Mouse (Mus musculus) lung, embryonic 14.5 days (tissue): ENCODE data around the gene Rab3il1. TPM values are rescaled to one million over a fixed set of nuclear protein-coding genes. Genes with fewer than 3 reads are reported as not detected.

Experiments
- ATAC-seq: fragments of 200-750 bp; cut with Nextera tagmentation; 2 replicates; pipeline ENCODE4 v1.8.0; 2017; ENCODE audit warnings: mild to moderate bottlenecking, moderate TSS enrichment, moderate library complexity; ENCODE audit not compliant: insufficient read depth
- DNase-seq: peaks from one replicate; pipeline ENCODE4 v3.0.0-alpha.2; 2015
- H3K27ac ChIP-seq: fragments of 300-500 bp; sonication (generic); 2 replicates; pipeline ENCODE4 v1.5.1; 2014; ENCODE audit warnings: low read depth, mild to moderate bottlenecking, moderate library complexity
- H3K27me3 ChIP-seq: fragments of 300-500 bp; sonication (generic); 2 replicates; pipeline ENCODE4 v1.6.1; 2014; ENCODE audit warnings: low read length, control low read depth; ENCODE audit not compliant: insufficient read depth
- H3K36me3 ChIP-seq: fragments of 300-500 bp; sonication (generic); 2 replicates; pipeline ENCODE4 v1.6.1; 2014; ENCODE audit warnings: control low read depth; ENCODE audit not compliant: insufficient read depth
- H3K4me1 ChIP-seq: fragments of 300-500 bp; sonication (generic); 2 replicates; pipeline ENCODE4 v1.6.1; 2014; ENCODE audit warnings: antibody characterized with exemption, control low read depth; ENCODE audit not compliant: insufficient read depth
- H3K4me2 ChIP-seq: fragments of 300-500 bp; sonication (generic); 2 replicates; pipeline ENCODE4 v1.6.1; 2014; ENCODE audit warnings: mild to moderate bottlenecking
- H3K4me3 ChIP-seq: fragments of 300-500 bp; sonication (generic); 2 replicates; pipeline ENCODE4 v1.5.1; 2014; ENCODE audit warnings: low read depth, low read length
- H3K9ac ChIP-seq: fragments of 300-500 bp; sonication (generic); 2 replicates; pipeline ENCODE4 v1.6.1; 2014
- H3K9me3 ChIP-seq: fragments of 300-500 bp; sonication (generic); 2 replicates; pipeline ENCODE4 v1.6.1; 2016; ENCODE audit warnings: low read depth, low read length, control low read depth
- CTCF ChIP-seq: IDR thresholded peaks from 2 replicates; pipeline ENCODE4 v1.5.1; 2016; ENCODE audit warnings: antibody characterized with exemption, low read depth
- WGBS: fragments of 180-500 bp; shearing (Covaris S2); extraction: QIAGEN DNeasy Blood & Tissue Kit; methylation state at CpG from one replicate; pipeline ENCODE4 v1.1.7; 2014; 5-methylcytosine and 5-hydroxymethylcytosine counted together
- polyA plus RNA-seq: library from polyadenylated mRNA; unstranded; fragments of >200 nt; fragmentation: Nextera tagmentation; extraction: Ambion mirVana; gene quantifications from 2 replicates; pipeline ENCODE4 v1.2.1, GENCODE M21; 2014

Rab3il1 gene
- polyA plus RNA-seq, 1 experiment from 2014 or later: 34.0 TPM

DNA sequence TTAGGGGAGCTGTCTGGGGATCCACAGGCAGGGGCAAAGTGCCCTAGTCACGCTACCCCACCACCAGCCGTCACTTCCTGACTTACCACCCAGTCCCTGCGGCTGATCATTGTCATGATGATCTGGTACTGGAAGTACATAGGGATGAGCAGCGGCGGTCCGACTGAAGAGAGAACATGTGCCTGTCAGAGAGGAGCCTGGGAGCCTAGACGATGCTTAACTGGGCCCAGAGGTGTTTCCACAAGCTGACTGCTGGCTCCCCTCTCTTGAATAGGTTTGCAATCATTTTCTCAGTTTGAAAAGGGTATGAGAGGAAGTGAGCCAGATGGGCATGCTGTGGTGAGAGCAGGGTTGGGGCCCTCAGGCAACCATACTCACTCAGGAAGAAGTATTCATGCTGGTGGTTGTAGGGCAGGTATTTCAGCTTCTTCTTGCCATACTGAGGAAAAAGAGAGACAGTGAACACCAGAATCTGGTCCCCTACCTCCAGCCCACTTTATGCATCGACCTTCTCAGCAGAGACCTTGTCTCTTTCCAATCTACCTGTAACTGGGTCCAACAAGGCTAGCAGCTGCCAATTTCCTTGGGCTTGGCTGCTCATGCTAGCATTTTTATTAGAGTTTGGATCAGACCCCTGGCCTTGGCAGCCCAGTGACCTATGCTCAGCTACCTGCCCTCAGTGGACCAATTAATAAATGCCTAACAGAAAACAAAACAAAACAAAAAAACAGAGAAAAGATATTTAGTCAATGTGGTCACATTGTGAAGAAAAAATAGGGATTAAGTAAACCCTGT, 68.9 kb downstream of the Rab3il1 start:
- Histone ChIP-seq H3K9ac (no peak overlapping the region), H3K4me3 (no peak overlapping the region), H3K27ac (no peak overlapping the region), H3K36me3 (peaks cover 98% of the 10 kb centered on the region), H3K9me3 (no peaks in the 10 kb centered on the region), H3K27me3 (no peaks in the 10 kb centered on the region), H3K4me2 (no peak overlapping the region), H3K4me1 (no peaks in the 10 kb centered on the region)
- DNase-seq: no peak
- WGBS: 94% methylated on average over 8 of the region's 8 CpGs
- no peak for ATAC-seq
- no peak for TF ChIP-seq CTCF

GRCm38 (mm10) chr19:10071166-10071565, 69.7 kb downstream of the Rab3il1 start:
- ATAC-seq (no peak), DNase-seq (no peak)
- Histone ChIP-seq H3K27ac (no peak overlapping the region), H3K27me3 (no peaks in the 10 kb centered on the region), H3K9ac (no peak overlapping the region), H3K36me3 (peaks cover 98% of the 10 kb centered on the region), H3K4me1 (no peaks in the 10 kb centered on the region), H3K4me3 (no peak overlapping the region), H3K4me2 (no peak overlapping the region), H3K9me3 (no peaks in the 10 kb centered on the region)
- 88% methylated on average over 5 of the region's 5 CpGs for whole genome bisulfite sequencing
- no peak for TF ChIP-seq CTCF

- Histone ChIP-seq H3K36me3 (peaks cover 98% of the 10 kb centered on the region), H3K27ac (no peak overlapping the region), H3K9me3 (no peaks in the 10 kb centered on the region), H3K4me3 (no peak overlapping the region), H3K27me3 (no peaks in the 10 kb centered on the region), H3K4me2 (no peak overlapping the region), H3K4me1 (no peaks in the 10 kb centered on the region), H3K9ac (no peak overlapping the region)
- ATAC-seq: no peak
- WGBS: 84% methylated on average over 4 of the region's 4 CpGs
- no peak for TF ChIP-seq CTCF
- DNase-seq: no peak
These were observed 70.4 kb downstream of the Rab3il1 start for GRCm38 (mm10) chr19:10071892-10072291.

DNA sequence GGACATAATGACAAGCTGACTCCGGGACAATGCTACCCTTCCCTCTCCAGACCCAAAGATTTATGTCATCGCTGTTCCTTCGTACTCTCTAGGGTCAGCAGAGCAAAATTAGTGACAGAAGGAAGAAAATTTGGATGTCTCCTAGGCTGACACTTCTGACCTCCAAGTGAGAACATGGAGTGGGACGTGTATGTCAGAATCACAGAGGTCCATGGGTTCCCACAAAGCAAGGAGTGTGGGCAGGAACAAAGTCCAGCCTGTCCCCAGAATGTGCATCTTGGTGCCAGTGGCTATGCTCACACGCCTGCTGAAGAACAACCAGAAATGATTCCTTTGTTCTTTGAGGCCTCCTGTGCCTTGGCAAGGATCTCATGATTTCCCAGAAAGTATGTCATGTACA, 71.7 kb downstream of the Rab3il1 start:
- Histone ChIP-seq H3K4me1 (no peaks in the 10 kb centered on the region), H3K4me3 (no peak overlapping the region), H3K27me3 (no peaks in the 10 kb centered on the region), H3K27ac (no peak overlapping the region), H3K9ac (no peak overlapping the region), H3K4me2 (no peak overlapping the region), H3K36me3 (peaks cover 98% of the 10 kb centered on the region), H3K9me3 (no peaks in the 10 kb centered on the region)
- ATAC-seq (no peak), DNase-seq (no peak)
- TF ChIP-seq CTCF: no peak
- 83% methylated on average over 5 of the region's 5 CpGs for WGBS

- H3K27ac ChIP-seq: no peak overlapping the region
- H3K36me3 ChIP-seq: peaks cover 100% of the 10 kb centered on the region
- H3K27me3 ChIP-seq: no peaks in the 10 kb centered on the region
- no peak for DNase-seq
- no peak overlapping the region for H3K4me3 ChIP-seq
- H3K4me2 ChIP-seq: no peak overlapping the region
- no peaks in the 10 kb centered on the region for H3K4me1 ChIP-seq
- ATAC-seq: no peak
- TF ChIP-seq CTCF: no peak
- WGBS: 70% methylated on average over 6 of the region's 6 CpGs
- no peak overlapping the region for H3K9ac ChIP-seq
- no peaks in the 10 kb centered on the region for H3K9me3 ChIP-seq
These were observed 76.9 kb downstream of the Rab3il1 start for GRCm38 (mm10) chr19:10078392-10078791.

- Histone ChIP-seq H3K4me3 (no peak overlapping the region), H3K36me3 (peaks cover 100% of the 10 kb centered on the region), H3K27me3 (no peaks in the 10 kb centered on the region), H3K9me3 (no peaks in the 10 kb centered on the region), H3K27ac (no peak overlapping the region), H3K9ac (no peak overlapping the region), H3K4me1 (no peaks in the 10 kb centered on the region), H3K4me2 (no peak overlapping the region)
- 96% methylated on average over 7 of the region's 7 CpGs for WGBS
- ATAC-seq: no peak
- TF ChIP-seq CTCF: no peak
- DNase-seq: no peak
These were observed 78.9 kb downstream of the Rab3il1 start for GRCm38 (mm10) chr19:10080384-10080783.

DNA sequence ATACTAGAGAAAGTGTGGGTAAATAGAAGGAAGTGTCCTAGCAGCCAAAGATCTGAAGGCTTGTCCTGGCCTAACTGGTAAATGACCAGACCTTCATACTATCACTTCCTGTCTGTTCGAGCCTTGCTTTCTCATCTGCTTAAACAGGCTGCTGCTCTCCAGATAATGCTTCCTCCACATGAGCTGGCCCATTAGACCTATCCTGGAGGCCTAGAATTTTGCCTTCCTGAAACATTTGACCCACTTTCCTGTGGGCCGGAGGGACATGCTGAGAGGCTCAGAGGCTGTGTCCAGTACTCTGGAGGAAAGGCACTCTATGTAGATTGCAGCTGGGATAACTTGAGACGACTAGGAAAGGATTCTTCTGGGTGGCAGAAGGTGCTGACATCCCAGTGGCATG, 80.6 kb downstream of the Rab3il1 start:
- Histone ChIP-seq H3K36me3 (peaks cover 99% of the 10 kb centered on the region), H3K4me3 (no peak overlapping the region), H3K4me1 (no peaks in the 10 kb centered on the region), H3K9me3 (no peaks in the 10 kb centered on the region), H3K27me3 (no peaks in the 10 kb centered on the region), H3K9ac (no peak overlapping the region), H3K27ac (no peak overlapping the region), H3K4me2 (no peak overlapping the region)
- TF ChIP-seq CTCF: no peak
- no peak for DNase-seq
- no peak for ATAC-seq
- 63% methylated on average over 3 of the region's 3 CpGs for WGBS
